Mouse (Mus musculus): ENCODE data around the gene Srxn1. TPM values are rescaled to one million over a fixed set of nuclear protein-coding genes. Genes with fewer than 3 reads are reported as not detected.

Gene Srxn1
- polyA plus RNA-seq, 1 experiment from 2014 or later: 21.7 TPM

DNA sequence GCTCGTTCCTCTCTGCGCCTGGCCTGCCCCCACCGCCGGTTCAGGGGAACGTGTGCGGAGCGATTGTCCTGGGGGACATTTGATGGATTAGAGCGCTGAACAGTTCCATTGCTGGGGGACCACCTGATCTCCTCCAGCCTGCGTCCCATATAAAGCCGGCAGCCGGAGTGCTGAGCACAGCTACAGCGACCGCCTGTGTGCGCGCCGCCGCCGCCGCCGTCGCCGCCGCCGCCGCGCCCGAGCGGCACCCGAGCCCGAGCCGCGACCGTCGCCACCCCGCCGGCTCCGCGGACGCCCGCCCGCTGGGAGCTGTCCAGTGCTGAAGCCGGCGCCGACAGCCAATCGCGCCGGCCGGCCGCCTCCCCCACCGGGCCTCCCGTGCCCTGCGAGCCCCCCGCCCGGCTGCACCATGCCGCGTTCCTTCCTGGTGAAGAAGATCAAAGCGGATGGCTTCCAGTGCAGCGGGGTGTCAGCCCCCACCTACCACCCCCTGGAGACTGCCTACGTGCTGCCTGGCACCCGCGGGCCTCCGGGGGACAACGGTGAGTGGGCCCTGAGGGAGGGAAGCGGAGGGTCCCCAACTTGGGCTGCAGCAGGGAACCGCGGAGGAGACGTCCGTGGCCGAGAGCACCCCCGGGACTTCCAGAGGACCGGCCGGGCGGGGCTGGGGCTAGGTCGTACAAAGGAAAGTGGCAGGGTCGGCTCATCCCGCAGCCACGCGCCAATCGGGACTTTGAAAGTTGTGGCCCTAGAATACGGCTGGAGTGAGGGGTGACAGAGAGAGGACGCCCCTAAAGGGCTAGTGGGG lies 23.5 kb upstream of the Srxn1 start:
- Histone ChIP-seq H3K36me3 (no peaks in the 10 kb centered on the region), H3K27me3 (replicated peaks) (peaks cover 66% of the 10 kb centered on the region), H3K27ac (no peak overlapping the region), H3K9ac (no peak overlapping the region), H3K4me1 (replicated peaks) (peaks cover 10% of the 10 kb centered on the region), H3K9me3 (no peaks in the 10 kb centered on the region), H3K4me2 (replicated peaks) (peak overlapping the region; percentile 72), H3K4me3 (replicated peaks) (peak overlapping the region; percentile 28)
- ATAC-seq: peak; percentile 96
- WGBS: under 1% methylated on average over 81 of the region's 81 CpGs

DNA sequence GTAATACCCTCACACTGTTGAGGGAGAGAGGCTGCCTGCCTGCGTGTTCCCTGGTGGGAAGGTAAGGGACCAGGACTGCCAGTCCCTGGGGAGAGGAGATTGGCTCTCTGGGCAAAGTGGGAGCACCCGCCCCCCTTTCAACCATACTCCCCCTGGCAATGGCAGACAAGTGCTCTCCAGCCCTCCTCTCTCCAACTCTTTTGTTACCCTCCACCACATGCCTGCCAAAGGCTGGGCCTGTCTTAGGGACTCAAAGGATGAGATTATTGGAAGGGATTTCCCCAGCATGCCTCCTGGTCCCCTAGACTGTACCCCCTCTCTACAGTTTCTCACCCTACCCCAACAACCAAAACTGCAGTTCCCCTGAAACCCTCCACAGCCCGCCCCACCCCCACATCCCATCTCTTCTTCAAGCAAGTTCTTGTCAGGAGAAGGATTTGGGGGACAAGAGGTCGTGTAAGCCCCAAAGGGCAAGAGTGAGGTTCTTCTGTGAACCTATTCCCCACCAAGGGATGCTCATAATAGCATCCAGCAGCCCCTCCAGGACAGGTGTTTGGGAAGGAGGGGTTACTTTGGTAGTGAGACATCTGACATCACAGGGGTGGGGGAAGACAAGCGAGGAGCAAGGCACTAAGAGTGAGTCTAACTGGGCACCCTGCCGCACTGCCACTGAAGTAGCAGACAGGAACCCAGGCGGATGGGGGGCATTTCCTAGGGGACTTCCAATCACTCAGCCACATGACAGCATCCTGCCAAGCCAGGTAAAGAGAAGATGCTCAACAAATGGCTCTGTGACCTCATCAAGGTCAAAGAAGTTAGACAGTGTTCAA lies 22.6 kb upstream of the Srxn1 start:
- no peak overlapping the region for H3K27ac ChIP-seq
- 28% methylated on average over 7 of the region's 7 CpGs for WGBS
- no peak overlapping the region for H3K9ac ChIP-seq
- peak overlapping the region; percentile 28; the same call in 1 of the 2 replicates for H3K4me3 ChIP-seq (replicated peaks)
- ATAC-seq: no peak
- H3K4me1 ChIP-seq (replicated peaks): peaks cover 10% of the 10 kb centered on the region
- H3K4me2 ChIP-seq (replicated peaks): peak overlapping the region; percentile 72
- H3K36me3 ChIP-seq: no peaks in the 10 kb centered on the region
- peaks cover 60% of the 10 kb centered on the region for H3K27me3 ChIP-seq (replicated peaks)
- no peaks in the 10 kb centered on the region for H3K9me3 ChIP-seq

GRCm38 (mm10) chr2:152083411-152083810 lies 21.9 kb upstream of the Srxn1 start:
- Histone ChIP-seq H3K4me1 (replicated peaks) (peaks cover 10% of the 10 kb centered on the region), H3K9ac (no peak overlapping the region), H3K36me3 (no peaks in the 10 kb centered on the region), H3K4me3 (replicated peaks) (no peak overlapping the region), H3K27me3 (replicated peaks) (peaks cover 54% of the 10 kb centered on the region), H3K4me2 (replicated peaks) (no peak overlapping the region), H3K27ac (no peak overlapping the region), H3K9me3 (no peaks in the 10 kb centered on the region)
- no peak for ATAC-seq
- WGBS: 70% methylated on average over 4 of the region's 4 CpGs

- H3K4me2 ChIP-seq (replicated peaks): no peak overlapping the region
- H3K36me3 ChIP-seq: no peaks in the 10 kb centered on the region
- no peak overlapping the region for H3K9ac ChIP-seq
- peaks cover 10% of the 10 kb centered on the region for H3K4me1 ChIP-seq (replicated peaks)
- H3K4me3 ChIP-seq (replicated peaks): no peak overlapping the region
- H3K27ac ChIP-seq: no peak overlapping the region
- H3K9me3 ChIP-seq: no peaks in the 10 kb centered on the region
- ATAC-seq: no peak
- H3K27me3 ChIP-seq (replicated peaks): peaks cover 45% of the 10 kb centered on the region
- WGBS: 46% methylated on average over 6 of the region's 6 CpGs
Observed at GRCm38 (mm10) chr2:152084298-152084697, 21.0 kb upstream of the Srxn1 start.

GRCm38 (mm10) chr2:152085414-152085813 lies 19.9 kb upstream of the Srxn1 start:
- no peak overlapping the region for H3K27ac ChIP-seq
- ATAC-seq: no peak
- H3K4me2 ChIP-seq (replicated peaks): no peak overlapping the region
- H3K4me1 ChIP-seq (replicated peaks): peaks cover 10% of the 10 kb centered on the region
- H3K36me3 ChIP-seq: no peaks in the 10 kb centered on the region
- no peak overlapping the region for H3K9ac ChIP-seq
- no peak overlapping the region for H3K4me3 ChIP-seq (replicated peaks)
- no peaks in the 10 kb centered on the region for H3K9me3 ChIP-seq
- 73% methylated on average over 6 of the region's 6 CpGs for WGBS
- peaks cover 43% of the 10 kb centered on the region for H3K27me3 ChIP-seq (replicated peaks)

- ATAC-seq: no peak
- no peak overlapping the region for H3K27ac ChIP-seq
- peaks cover 47% of the 10 kb centered on the region for H3K27me3 ChIP-seq (replicated peaks)
- H3K4me3 ChIP-seq (replicated peaks): no peak overlapping the region
- no peaks in the 10 kb centered on the region for H3K36me3 ChIP-seq
- no peaks in the 10 kb centered on the region for H3K9me3 ChIP-seq
- no peak overlapping the region for H3K4me2 ChIP-seq (replicated peaks)
- peaks cover 4% of the 10 kb centered on the region for H3K4me1 ChIP-seq (replicated peaks)
- H3K9ac ChIP-seq: no peak overlapping the region
- 79% methylated on average over 6 of the region's 6 CpGs for WGBS
Observed at GRCm38 (mm10) chr2:152086451-152086850, 18.9 kb upstream of the Srxn1 start.

DNA sequence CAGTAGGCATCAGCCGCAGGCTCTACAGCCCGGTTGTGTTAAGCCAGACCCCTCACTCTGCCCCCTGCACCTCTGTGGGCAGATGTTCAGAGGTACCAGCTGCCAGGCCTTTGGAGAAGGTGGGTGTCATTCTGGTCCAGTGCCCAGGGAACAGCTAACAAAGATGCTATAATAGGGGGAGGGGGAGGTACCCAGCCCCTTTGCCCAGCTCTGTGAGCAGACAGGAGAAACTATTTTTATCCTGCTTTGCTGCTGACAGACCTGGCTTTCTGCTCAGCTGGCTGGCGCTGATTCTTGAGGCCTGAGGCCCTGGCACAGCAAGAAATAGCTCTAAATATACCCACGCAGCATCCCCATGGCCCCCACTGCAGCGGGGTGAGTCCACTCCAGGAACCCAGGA lies 18.2 kb upstream of the Srxn1 start:
- Histone ChIP-seq H3K9me3 (no peaks in the 10 kb centered on the region), H3K27ac (no peak overlapping the region), H3K36me3 (no peaks in the 10 kb centered on the region), H3K4me3 (replicated peaks) (no peak overlapping the region), H3K9ac (no peak overlapping the region), H3K4me1 (replicated peaks) (peaks cover 1% of the 10 kb centered on the region), H3K4me2 (replicated peaks) (no peak overlapping the region), H3K27me3 (replicated peaks) (peaks cover 46% of the 10 kb centered on the region)
- no peak for ATAC-seq
- 82% methylated on average over 5 of the region's 5 CpGs for WGBS

DNA sequence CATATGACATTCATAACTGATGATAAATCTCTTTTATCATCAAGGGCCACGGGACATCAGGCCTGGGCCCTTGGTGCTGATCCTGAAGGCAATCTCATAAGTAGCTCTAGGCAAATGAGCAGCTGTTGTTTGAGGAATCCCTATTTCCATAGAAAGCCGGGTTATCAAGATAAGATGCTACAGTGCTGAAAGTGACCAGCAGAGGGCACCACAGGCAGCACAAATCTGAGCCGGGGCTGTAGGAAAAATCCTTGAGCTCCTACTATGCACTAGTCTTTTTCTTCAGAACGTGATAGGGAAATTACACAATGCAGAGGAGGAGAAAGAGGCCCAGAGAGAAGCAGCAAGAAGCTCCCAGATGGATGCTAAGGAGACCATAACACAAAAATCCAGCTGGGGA lies 16.2 kb upstream of the Srxn1 start:
- 5% methylated on average over 4 of the region's 4 CpGs for WGBS
- no peak overlapping the region for H3K4me3 ChIP-seq (replicated peaks)
- no peak for ATAC-seq
- H3K36me3 ChIP-seq: no peaks in the 10 kb centered on the region
- H3K27me3 ChIP-seq (replicated peaks): peaks cover 46% of the 10 kb centered on the region
- H3K9me3 ChIP-seq: no peaks in the 10 kb centered on the region
- H3K4me1 ChIP-seq (replicated peaks): peaks cover 10% of the 10 kb centered on the region
- H3K4me2 ChIP-seq (replicated peaks): no peak overlapping the region
- H3K9ac ChIP-seq: no peak overlapping the region
- no peak overlapping the region for H3K27ac ChIP-seq

- Histone ChIP-seq H3K4me3 (replicated peaks) (no peak overlapping the region), H3K4me1 (replicated peaks) (peaks cover 10% of the 10 kb centered on the region), H3K4me2 (replicated peaks) (no peak overlapping the region), H3K9ac (no peak overlapping the region), H3K9me3 (no peaks in the 10 kb centered on the region), H3K27ac (no peak overlapping the region), H3K36me3 (no peaks in the 10 kb centered on the region), H3K27me3 (replicated peaks) (peaks cover 46% of the 10 kb centered on the region)
- no peak for ATAC-seq
- WGBS: 76% methylated on average over 5 of the region's 5 CpGs
Observed at GRCm38 (mm10) chr2:152089581-152089980, 15.7 kb upstream of the Srxn1 start.

DNA sequence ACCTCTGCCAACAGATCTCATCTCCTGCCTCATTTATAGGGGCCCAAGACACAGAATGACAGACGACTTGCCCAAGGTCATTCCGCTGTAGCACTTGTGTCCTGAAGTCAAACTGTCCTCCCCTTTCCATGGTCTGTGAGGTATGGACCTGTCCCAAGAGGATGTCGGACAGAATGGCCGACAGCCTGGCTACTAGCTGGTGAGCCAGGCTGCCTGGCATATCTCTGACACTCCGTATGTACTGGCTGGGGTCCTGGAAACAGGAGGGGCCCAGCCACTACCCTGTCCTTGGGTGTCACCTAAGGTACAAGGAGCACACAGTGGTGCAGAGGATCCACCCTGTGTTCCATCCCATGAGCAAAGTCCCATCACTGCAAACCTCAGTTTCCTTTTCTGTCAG lies 14.8 kb upstream of the Srxn1 start:
- H3K4me2 ChIP-seq (replicated peaks): no peak overlapping the region
- no peak overlapping the region for H3K9ac ChIP-seq
- H3K36me3 ChIP-seq: no peaks in the 10 kb centered on the region
- no peak overlapping the region for H3K4me3 ChIP-seq (replicated peaks)
- peaks cover 17% of the 10 kb centered on the region for H3K4me1 ChIP-seq (replicated peaks)
- no peaks in the 10 kb centered on the region for H3K9me3 ChIP-seq
- WGBS: 86% methylated on average over 5 of the region's 5 CpGs
- H3K27me3 ChIP-seq (replicated peaks): peaks cover 54% of the 10 kb centered on the region
- ATAC-seq: no peak
- H3K27ac ChIP-seq: no peak overlapping the region

DNA sequence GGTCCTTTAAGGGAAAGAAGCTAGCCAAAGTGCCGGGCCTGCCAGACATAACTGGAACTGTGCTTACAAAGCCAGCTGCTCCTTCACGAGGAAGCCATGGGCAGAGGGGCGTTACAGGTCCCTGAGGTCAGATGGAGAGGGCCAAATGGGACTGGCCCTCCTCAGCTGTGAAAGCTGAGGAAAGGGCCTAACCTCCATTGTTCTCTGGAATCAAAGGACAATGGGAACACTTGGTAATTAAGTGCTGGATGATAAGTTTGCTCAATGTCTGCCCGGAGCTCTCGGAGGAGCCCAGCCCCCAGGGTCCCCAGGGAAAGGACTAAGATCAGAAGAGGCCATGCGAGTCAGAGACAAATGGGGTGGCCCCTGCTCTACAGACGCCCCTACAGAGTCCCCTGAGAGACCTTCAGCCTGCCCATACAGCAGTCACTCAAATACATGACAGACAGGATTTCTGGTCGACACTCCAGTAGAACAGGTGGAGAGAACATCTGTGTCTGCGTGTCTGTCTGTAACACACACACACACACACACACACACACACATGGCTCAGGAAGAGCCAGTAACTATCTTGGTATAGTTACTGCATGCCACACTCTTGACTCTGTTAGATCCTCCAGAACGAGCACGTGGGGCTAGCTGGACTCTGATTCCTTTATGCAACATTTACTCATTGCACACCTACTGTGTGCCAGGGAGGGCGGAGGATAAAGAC lies 13.8 kb upstream of the Srxn1 start:
- no peak for ATAC-seq
- H3K9me3 ChIP-seq: no peaks in the 10 kb centered on the region
- peaks cover 17% of the 10 kb centered on the region for H3K4me1 ChIP-seq (replicated peaks)
- H3K9ac ChIP-seq: no peak overlapping the region
- no peak overlapping the region for H3K4me3 ChIP-seq (replicated peaks)
- WGBS: 29% methylated on average over 12 of the region's 12 CpGs
- H3K27me3 ChIP-seq (replicated peaks): peaks cover 62% of the 10 kb centered on the region
- H3K36me3 ChIP-seq: no peaks in the 10 kb centered on the region
- H3K27ac ChIP-seq: no peak overlapping the region
- no peak overlapping the region for H3K4me2 ChIP-seq (replicated peaks)

- H3K9me3 ChIP-seq: no peaks in the 10 kb centered on the region
- WGBS: 2% methylated on average over 41 of the region's 45 CpGs
- peak overlapping the region; percentile 40 for H3K4me3 ChIP-seq (replicated peaks)
- 0 out of 2 replicates have a peak, but pooled peaks have one; percentile 22 for ATAC-seq
- H3K4me1 ChIP-seq (replicated peaks): peaks cover 17% of the 10 kb centered on the region
- peak overlapping the region; percentile 72 for H3K4me2 ChIP-seq (replicated peaks)
- H3K9ac ChIP-seq: no peak overlapping the region
- H3K27ac ChIP-seq: no peak overlapping the region
- H3K27me3 ChIP-seq (replicated peaks): peaks cover 64% of the 10 kb centered on the region
- H3K36me3 ChIP-seq: no peaks in the 10 kb centered on the region
Observed at GRCm38 (mm10) chr2:152092927-152093326, 12.4 kb upstream of the Srxn1 start.

Data from intestine, embryonic 15.5 days (tissue).